Mouse (Mus musculus) G1E (cell line): ENCODE measurements around the gene Trak1.

Source experiments
- CTCF ChIP-seq: IDR thresholded peaks from 2 replicates; pipeline ENCODE4 v1.5.1; 2012; ENCODE audit warnings: low read depth, low read length, inconsistent platforms, mixed read lengths
- TAL1 ChIP-seq: conservative IDR thresholded peaks from 2 replicates; pipeline ENCODE4 v1.6.1; 2012; ENCODE audit warnings: low read depth, low read length, inconsistent platforms, mixed read lengths

- TF ChIP-seq CTCF (peak; percentile 32; the same call in 1 of the 2 replicates), TAL1 (no peak)
These were observed 5.2 kb downstream of the Trak1 start for GRCm38 (mm10) chr9:121302543-121302942.
